Mouse (Mus musculus): ENCODE measurements at regions not wholly inside any gene's neighbourhood (a gene's known extent, or its start where the extent isn't known, plus 50 kb on each side); places are given as distances from the start of the nearest gene placed in this dataset.

DNA sequence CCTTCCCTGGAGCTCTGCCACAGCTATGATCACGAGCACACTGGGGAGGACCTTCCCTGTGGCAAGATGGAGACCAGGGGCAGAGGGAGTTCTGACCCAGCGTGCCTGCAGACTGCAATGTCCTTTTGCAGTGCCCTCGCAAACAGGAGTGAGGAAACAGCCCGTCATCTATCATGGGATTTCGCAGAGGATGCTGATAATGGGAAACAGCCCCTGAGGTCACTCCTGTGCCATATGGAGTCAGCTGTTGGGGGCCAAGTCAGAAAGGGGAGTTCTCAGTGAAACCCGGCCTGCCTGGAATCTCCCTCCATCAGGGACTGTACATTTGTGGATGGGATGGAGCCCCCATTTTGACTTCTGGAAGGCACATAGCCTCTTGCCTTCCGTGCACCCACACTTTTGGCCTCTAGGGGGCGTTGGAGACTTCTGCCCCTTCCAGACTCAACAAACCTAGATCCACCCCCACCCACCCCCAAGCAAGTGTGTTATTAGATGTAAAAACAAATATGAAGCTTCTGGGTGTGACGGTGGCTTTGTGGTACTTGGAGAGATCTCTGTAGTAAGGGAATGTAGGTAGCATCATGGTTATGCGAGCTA lies 98.1 kb downstream of the Kdr start:
- DNase-seq (ENCODE audit: low read depth, low spot score), result no peak

DNA sequence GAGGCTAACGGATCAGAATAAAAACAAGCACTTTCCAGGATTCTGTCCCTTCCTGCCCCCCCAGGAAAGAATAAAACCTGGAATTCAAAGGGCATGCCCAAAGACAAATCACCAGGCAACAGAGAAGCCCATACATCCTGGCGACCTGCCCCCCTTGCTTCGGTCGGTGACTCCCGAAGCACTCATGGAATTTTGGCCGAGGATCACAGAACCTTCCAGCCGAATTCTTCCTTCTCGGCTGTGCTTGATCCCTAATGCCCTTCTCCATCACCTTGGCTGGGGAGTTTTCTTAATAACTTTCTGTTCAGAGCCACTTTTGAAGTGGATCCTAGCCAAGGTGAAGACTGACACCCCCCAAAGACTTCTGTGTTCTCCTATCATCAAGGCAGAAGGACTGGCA lies 99.9 kb downstream of the Kdr start:
- DNase-seq (ENCODE audit: low read depth, low spot score), result no peak

DNA sequence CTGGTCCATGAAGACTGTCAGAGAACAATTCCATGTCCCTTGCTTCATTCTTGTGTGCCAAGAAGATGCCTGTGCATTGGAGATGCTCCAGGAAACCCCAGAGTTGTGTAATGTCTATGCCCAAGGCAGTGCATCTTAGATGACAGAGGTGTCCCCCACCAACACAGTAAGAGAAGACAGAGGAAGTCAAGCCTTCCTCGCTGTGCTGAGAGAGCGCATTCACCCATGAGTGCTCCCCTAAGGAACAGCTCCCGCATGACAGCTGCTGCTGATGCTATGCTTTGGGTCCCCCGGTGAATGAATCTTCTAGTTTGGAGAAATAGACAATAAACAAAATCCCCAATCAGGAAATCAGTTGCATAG lies 100.7 kb downstream of the Kdr start:
- no peak for DNase-seq (ENCODE audit: low read depth, low spot score)

DNA sequence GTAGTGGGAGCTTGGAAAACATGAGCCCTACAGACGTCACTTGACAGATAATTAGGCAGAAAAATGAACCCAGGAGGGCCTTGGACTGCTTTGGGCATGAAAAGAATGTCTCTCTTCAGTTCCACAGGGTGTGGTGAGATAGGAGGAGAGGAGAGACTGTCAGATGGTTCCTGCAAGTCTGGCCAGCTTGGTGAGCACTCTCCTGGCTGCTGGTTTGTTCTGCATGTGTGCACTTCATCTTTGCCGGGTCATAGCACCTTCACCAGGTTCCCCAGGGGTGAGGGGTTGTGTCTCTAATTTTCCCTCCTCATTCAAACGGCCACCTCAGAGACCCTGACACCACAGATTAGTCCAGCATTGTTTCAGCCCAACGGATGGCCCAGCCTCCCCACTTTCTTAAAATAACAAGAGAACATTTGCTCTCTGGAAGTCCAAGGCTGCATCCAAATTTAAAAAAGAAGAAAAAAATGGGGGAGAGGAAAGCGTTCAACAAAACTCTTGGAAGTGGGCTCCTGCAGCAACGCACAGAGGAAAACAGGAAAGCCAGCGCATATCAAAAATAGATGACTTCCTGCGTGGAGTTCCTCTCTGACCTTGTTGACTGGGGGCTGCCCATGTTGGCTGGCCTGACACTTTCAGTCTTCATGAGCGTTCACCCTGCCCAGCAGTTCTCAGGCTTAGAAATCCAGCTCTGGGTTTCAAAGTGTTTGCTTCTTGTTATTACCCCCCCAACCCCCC lies 101.2 kb downstream of the Kdr start:
- DNase-seq (ENCODE audit: low read depth, low spot score), result no peak

DNA sequence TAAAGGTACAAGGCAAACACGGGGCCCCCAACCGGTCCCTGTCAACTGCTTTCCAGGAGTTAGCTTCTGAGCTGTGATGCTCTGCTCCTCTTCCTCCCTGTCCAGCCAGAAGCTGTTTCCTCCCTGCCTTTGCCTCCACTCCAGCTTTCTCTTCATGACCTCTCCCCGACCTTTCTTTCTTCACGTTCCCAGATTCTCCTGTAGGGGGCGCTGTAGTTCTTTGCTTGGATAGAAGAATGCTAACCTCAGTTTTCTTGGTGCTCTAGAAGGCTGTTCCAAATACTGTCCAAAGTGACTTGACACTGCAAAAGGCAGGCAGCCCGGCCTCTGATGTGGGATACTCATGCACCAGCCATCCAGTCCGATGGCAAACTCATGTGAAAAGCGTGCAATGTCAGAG lies 107.1 kb downstream of the Kdr start:
- peak; percentile 70 for DNase-seq (ENCODE audit: low read depth, low spot score)

DNA sequence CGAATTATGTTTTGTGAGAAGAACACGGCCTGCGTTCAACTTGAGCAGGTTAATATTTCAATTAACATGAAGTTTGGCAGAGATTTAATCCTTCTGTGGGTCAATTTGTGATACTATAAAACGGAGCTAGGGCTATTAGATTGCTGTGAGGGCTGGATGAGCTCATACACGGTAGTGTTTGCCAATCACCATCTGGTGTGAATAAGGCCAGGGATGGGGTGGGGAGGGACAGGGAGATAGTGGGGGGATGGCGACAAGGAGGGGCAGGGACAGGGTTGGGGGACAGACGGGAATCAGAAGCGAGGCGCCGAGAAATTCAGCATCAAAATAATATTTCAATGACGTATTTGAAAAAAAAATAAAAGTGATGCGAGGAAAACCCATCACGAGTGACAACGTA lies 107.6 kb downstream of the Kdr start:
- peak; percentile 21 for DNase-seq (ENCODE audit: low read depth, low spot score)

DNA sequence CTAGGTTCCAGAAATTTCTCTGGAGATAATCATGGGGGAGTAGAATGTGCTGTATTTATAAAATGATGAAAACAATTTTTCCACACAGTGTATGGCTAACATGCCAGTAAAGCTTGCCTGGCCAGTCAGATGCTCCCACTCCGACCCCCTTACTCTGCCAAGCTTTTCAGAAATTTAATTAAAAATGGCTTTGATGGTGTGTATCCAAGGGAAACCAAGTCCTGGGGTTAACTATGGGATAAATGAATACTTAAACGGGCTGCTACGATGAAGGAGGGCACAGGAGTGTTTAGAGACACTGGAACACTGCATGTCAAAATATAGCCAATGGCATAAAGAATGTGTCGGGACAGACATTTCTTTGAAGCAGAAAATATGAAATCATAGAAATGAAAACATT lies 108.7 kb downstream of the Kdr start:
- no peak for DNase-seq (ENCODE audit: low read depth, low spot score)

DNA sequence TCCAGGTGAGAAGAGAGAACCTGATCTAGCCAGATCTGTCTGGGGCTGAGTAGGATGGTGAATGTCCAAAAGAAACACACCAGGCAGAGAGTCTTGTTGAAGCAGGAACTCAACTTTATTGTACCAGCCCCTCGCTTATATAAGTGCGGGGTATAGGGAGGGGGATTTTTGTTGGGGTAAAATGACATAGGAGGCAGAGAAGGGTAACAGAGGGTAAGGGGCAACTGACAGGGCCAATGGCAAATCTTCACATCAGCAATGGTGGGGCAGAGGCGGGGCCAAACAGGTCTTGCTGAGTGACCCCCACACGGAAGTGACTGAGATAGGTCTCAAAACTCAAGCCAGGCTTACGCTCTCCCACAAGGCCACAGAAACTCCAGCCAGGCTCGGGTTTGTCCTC lies 113.2 kb downstream of the Kdr start:
- DNase-seq (ENCODE audit: low read depth, low spot score), result no peak

DNA sequence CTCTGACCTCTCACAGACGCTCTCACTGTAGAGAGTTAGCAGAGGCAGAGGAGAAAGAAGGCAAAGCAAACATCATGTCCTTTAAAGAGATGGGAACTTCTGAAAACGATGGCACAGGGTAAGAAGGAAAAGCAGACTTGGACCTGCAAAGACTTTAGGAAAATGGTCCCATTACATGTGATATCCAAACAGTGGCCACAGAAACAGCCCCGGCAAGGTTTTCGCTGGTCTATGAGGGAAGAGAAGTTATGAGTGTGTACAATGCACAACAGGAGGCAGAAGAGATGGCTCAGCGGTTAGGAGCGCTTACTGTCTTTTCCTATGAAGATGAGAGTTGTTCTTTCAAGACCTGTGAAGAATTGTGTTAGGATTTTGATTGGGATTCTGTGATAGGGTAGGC lies 114.9 kb downstream of the Kdr start:
- DNase-seq (ENCODE audit: low read depth, low spot score), result no peak

DNA sequence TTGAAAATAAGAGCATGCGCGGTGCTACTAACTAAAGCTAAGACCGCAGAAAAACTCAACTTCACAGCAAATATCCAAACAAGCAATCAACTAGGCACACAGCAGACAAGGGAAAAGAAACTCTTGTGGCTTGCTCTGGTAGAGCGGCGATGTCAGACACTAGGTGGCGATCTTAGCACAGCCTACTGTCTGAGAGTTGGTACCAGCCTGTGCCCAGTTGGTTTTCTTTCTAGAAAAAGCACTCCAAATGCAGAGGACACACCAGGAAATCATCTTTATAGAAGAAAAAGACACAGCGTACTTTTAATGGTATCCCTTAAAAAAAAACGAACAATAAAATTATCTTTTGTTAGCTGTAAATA lies 115.6 kb downstream of the Kdr start:
- no peak for DNase-seq (ENCODE audit: low read depth, low spot score)

DNA sequence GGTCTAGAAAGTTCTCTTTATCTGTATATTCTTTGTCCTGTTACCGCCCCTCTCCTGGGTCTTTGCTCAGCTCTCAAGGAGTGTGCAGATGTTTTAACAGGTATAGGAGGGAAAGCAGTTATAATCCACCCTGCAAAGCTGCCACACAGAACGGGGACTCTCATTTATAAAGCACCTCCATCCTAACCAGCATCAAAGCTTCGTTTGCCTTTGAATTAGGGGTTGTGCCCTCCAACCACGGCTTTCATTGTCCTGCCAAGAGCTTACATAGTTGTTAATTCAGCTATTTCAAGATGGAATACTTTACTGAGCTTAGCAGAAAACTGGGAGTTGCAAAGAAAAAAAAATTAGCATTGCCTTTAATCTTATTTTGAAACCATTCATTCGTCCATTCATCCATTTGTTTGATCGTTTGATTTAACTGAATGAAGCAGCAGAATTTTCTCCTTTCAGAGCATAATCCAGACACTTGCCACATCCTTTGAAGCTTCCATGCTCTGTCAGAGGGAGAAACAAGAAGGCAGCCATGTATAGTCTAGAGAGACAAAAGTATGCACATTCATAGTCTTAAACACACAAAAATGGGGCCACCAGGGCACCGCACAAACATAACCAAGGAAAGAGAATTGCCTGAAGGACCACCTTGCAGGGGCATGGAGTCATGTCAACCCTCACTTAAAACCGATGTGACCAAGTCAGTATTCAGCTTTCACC lies 116.2 kb downstream of the Kdr start:
- no peak for DNase-seq (ENCODE audit: low read depth, low spot score)

DNA sequence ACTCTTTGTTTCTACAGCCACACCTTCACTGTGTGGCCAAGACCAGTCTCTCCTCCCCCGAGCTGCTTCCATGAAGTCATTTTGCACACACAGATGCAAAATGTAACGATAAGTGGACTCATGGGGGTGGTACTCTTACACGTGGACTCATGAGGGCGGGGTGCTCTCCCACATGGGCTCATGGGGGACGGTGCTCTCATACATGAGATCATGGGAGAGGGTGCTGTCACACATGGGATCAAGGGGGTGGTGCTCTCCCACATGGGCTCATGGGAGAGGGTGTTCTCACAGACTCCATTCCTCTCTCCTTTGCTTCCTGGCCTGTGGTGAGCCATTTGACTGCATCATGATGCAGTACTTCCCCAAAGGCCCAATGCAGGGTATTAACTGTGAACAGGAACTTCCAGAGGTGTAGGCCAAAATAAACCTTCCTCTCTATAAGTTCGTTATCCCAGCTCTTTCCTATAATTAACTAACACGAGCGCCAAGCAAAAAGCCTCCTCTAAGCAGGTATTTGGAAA lies 118.9 kb downstream of the Kdr start:
- DNase-seq (ENCODE audit: low read depth, low spot score), result no peak

DNA sequence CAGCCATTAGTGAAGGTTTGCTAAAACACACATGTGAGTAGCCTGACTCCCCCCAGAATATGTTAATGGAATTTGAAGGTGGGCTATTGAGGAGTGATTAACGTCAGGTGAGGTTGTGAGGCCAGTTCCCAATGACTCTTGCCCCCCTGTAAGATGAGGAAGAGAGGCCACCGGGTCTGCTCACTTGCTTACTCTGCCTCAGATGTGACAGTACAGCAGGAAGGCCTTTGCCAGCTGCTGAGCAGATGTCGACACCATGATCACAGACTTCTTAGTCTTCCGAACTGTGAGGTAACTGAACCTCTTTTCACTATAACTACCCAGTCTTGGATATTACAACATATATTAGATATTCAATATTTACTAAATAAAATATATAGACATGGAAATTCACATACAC lies 127.4 kb downstream of the Kdr start:
- DNase-seq (ENCODE audit: low read depth, low spot score), result no peak

DNA sequence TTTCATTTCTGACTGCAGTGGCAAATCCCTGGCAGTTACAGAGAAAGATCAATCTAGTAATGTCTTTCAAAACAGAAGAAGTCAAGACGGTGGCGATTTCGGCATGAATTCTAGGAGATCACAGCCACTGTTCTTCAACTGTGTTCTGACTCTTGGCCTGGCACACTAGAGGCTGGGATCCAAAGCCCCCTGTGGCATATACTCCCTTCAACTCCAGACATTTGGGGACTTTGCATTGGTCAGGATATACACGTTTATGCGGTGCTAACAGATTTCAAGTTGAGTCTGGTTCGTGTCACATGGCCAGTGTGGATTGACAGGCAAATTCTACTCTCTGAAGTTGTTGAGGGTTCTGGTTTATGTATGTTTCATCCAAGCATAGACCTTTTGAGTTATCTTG lies 130.3 kb downstream of the Kdr start:
- DNase-seq (ENCODE audit: low read depth, low spot score), result no peak

DNA sequence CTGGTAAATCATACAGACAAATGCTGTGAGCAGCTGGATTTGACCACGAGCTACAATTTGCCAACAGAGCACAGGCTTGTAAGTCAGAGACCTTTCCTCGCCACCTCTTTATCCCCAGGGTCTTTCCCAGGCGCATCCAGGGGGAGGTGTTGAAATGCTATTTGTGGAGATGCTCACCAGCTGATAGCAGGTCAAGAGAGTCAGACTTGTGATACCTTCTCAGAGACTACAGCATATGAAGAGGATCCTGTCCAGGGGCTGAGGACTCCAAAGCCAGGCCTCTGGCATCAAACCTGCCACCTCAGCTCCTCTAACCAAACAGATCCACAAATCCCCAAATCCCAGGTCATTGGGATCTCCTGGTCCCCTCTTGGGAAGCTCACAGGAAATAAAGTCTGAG lies 130.9 kb downstream of the Kdr start:
- no peak for DNase-seq (ENCODE audit: low read depth, low spot score)

DNA sequence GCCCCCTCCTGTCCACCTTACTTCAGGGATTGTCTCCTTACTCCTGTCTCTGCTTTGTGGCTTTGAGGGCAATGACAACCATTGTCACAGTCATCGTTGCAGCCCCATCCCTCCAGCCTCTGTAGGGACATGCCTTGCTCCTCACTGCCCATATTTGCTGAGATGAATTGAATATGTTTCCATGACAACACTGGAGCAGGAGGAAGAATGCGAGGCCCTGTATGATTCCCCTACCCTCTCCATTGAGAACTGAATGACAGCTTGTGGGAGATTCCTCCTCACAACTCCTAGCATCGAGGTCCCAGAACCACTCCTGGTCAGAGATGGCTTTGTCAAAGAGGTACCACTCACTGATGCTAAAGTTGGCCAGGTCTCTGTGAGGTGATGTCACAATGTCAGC lies 132.2 kb downstream of the Kdr start:
- no peak for DNase-seq (ENCODE audit: low read depth, low spot score)

DNA sequence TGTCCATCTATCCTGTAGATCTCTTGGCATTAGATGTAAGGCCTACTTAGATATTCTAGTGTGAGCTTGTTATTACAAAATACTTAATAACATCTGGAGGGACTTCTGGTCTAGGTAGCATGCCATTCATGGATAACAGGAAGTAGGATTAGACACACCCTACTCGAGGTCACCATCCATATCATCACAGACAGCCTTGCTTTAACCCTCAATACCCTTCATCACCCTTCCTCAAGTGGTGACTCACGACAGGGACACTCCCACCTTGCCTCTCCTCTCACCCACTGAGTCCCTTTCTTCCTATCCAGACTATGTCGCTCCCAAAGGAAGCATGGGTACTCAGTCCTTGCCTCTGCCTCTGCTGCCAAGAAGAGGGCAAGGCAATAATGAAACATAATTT lies 134.5 kb downstream of the Kdr start:
- no peak for DNase-seq (ENCODE audit: low read depth, low spot score)

DNA sequence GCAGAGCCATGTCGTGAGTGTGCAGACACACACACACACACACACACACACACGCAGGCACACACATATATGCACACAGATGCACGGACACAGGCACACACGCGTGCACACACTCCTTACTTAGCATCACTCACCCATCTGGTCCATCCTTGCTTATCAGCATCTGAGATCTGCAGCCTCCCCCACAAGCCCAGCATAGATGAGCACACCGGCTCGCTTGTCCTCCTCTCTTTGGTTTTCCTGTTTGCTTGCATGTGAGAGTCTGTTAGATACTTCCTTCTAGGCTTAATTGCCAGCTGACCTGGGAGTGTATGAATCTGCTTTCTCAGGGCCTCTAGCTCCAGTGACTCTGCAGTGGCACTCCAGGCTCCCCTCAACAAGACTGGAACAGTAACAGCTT lies 137.8 kb downstream of the Kdr start:
- DNase-seq (ENCODE audit: low read depth, low spot score), result no peak

DNA sequence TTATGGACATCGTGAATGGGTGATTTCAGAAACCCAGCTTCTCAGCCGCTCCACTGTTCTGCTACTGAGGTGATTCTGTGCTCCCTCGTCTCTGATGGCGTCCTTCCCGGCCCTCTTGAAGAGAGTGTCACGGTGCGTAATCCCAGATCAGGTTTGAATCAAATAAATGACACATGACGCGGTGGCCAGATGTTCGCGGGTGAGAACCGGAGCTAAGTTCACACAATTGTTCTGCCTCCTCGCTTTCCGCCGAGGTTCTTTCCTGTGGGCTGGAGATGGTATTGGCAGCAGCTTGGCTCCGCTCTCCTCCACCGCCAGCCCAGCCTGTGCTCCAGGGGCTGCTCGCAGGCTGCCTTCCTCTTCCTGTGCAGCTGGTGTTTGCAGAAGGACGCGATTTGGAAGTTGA lies 142.7 kb downstream of the Kdr start:
- DNase-seq (ENCODE audit: low read depth, low spot score), result peak; percentile 40

DNA sequence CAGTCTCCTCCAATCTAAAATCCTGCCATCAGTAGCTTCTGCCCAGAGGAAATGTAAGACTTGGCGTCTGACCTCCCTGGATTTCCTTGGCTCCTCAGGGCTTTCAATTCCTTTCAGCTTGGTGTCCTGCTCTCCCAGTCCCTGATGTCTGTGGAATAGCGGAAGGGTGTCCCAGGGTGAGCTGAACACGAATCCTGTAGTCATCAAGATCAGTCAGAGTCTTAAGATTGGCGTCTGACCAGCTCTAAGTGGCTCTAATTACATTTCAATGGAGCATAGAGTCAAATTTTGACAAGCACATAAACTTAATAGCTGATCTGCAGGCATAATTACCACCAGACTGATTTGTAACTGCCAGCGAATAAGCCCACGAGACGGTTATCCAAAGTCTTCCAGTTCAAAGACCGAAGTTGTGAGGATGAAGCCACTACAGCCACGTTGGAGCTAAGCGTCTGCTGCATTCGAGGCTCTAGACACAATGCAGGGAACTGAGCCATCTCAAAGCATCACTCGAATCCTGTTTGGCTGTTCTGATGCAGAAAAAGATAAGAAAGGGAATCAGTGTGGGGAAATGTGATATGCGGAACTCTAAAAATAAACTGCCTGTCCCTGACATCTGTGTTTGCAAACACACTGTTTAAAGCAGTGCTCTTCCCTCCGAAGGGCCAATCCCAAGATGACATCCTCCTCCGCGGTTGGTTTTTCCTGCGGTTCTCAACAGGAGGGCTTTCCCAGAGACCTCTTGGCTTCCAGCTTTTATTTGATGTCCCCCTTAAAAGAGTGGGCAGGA lies 143.3 kb downstream of the Kdr start:
- DNase-seq (ENCODE audit: low read depth, low spot score), result no peak

DNA sequence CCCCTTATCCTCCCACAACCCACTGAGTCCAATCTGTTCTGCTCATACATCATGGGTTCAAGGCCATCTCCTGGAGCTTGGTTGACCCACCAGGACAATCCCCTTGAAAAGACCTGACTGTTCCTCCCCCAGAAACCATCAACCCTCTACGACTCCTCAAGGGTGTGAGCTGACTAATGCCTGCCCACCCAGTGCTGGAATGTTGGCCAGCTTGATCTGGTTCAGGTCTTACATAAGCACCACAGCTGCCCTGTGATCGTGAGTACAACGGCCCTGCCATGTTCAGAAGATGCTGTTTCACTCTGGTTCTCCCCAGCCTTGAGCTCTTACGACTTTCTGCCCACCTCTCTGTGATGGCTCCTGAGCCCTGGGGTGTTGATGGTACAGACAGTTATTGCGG lies 145.9 kb downstream of the Kdr start:
- no peak for DNase-seq (ENCODE audit: low read depth, low spot score)
